Mouse (Mus musculus): Measurements from ENCODE around the gene Sash1. TPM values are rescaled to one million over a fixed set of nuclear protein-coding genes. Genes with fewer than 3 reads are reported as not detected.

The Sash1 gene
- total and polyA plus RNA-seq, 3 experiments, result 0.16 TPM; not detected in 2

DNA sequence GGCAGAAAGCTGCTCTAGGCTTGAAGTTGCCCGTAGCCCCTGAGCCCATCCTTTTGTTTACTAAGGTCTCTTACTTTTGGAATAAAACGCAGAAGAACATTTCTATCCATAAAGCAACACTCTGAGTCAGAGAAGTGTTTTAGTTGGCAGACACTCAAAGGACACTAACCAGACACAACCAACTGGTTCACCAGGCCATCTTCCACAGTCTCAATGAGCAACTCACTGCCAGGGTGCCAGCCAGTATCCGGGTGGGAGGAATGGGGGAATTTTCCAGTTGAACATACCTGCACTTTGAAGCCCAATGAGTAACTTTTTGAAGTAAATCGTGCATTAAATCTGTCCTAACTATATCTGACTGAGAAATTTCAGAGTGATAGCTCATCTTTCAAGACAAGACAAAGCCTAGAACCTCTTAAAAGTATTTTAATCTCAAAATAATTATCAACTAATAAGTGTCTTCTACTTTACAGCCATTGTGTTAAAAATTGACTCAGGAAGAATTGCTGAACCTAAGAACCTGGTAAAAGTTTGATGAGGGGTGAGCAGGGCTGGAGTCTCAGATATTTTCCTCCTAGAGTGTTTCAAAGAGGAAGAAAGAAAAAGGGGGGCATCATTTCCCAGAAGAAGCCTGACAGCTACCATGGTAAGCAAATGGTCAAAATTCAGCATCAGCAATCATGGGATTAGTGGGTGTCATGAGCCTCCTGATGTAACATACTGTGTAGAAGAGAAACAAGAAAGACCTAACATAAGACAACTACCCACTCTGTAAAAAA lies 74.4 kb downstream of the Sash1 start:
- TF ChIP-seq CTCF (IDR thresholded peaks at IDR 0.05; ENCODE audit: low read depth, low read length) (no peak), TAL1 (conservative IDR thresholded peaks at IDR 0.05; ENCODE audit: low read depth, low read length) (no peak)
- Histone ChIP-seq H3K36me3 (replicated peaks) (no peaks in the 10 kb centered on the region), H3K4me3 (ENCODE audit: low read depth, low read length) (no peak overlapping the region), H3K27me3 (ENCODE audit: insufficient read depth, low read length) (no peaks in the 10 kb centered on the region), H3K9me3 (replicated peaks) (peaks cover 44% of the 10 kb centered on the region), H3K4me1 (ENCODE audit: insufficient read depth, low read depth, low read length) (no peaks in the 10 kb centered on the region)
- ATAC-seq (ENCODE audit: extremely low read depth, insufficient number of reproducible peaks, low FRiP score, poor library complexity, severe bottlenecking), result no peak
- DNase-seq (ENCODE audit: low spot score), result no peak

DNA sequence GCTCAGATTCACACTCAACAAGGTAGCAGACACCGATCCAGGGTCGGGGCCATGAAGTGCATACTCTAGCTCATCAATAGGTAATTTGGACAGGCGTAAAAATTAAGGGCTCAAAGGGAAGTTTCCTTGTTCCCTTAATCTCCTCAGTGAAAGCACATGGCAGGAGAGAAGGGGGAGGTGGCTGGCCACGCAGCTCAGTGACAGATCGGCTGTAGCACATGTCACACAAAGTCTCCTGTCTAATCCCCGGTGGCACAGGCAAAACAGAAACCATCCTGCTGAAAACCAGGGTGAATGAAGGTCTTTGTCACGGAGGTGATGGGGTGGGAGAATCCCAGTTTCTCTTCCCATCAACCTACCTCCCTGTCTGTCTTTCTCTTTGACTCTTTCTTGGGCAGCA lies 75.4 kb downstream of the Sash1 start:
- no peak for ATAC-seq (ENCODE audit: extremely low read depth, insufficient number of reproducible peaks, low FRiP score, poor library complexity, severe bottlenecking)
- no peaks in the 10 kb centered on the region for H3K27me3 ChIP-seq (ENCODE audit: insufficient read depth, low read length)
- no peaks in the 10 kb centered on the region for H3K36me3 ChIP-seq (replicated peaks)
- H3K4me3 ChIP-seq (ENCODE audit: low read depth, low read length), result no peak overlapping the region
- H3K9me3 ChIP-seq (replicated peaks), result peaks cover 45% of the 10 kb centered on the region
- TF ChIP-seq GATA2 (IDR thresholded peaks at IDR 0.05; ENCODE audit: borderline replicate concordance, low read depth, low read length) (no peak), GATA1 (IDR thresholded peaks at IDR 0.05; ENCODE audit: borderline replicate concordance, low read length) (no peak), POLR2AphosphoS5 (IDR thresholded peaks at IDR 0.05; ENCODE audit: insufficient replicate concordance, low read depth, low read length) (no peak), CTCF (IDR thresholded peaks at IDR 0.05; ENCODE audit: low read depth, low read length) (no peak), TAL1 (conservative IDR thresholded peaks at IDR 0.05; ENCODE audit: low read depth, low read length) (no peak)
- no peak for DNase-seq (ENCODE audit: low spot score)
- H3K4me1 ChIP-seq (ENCODE audit: insufficient read depth, low read depth, low read length), result no peaks in the 10 kb centered on the region

DNA sequence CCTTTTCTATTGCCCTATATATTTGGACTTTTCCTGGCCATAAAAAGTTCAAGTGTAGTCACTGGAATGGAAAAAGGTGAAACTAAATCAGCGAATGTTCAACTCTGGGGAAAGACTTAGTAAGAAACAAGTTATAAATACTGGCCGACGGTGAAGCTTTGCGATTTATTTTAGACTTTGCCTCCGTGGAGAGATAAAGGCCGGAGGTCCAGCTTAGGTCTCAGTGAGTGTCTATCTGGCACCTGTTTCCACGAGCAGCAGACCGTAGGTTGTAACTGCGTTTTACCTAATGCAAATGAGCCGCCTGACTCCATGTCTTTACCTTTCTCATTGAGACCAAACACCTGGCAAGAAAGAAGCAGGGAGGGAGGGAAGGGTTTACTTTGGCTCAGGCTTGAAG lies 77.5 kb downstream of the Sash1 start:
- H3K36me3 ChIP-seq (replicated peaks), result no peaks in the 10 kb centered on the region
- no peaks in the 10 kb centered on the region for H3K4me1 ChIP-seq (ENCODE audit: insufficient read depth, low read depth, low read length)
- H3K4me3 ChIP-seq (ENCODE audit: low read depth, low read length), result no peak overlapping the region
- peaks cover 55% of the 10 kb centered on the region for H3K9me3 ChIP-seq (replicated peaks)
- TF ChIP-seq GATA1 (IDR thresholded peaks at IDR 0.05; ENCODE audit: borderline replicate concordance, low read length), result no peak
- no peak for TF ChIP-seq POLR2AphosphoS5 (IDR thresholded peaks at IDR 0.05; ENCODE audit: insufficient replicate concordance, low read depth, low read length)
- no peaks in the 10 kb centered on the region for H3K27me3 ChIP-seq (ENCODE audit: insufficient read depth, low read length)
- ATAC-seq (ENCODE audit: extremely low read depth, insufficient number of reproducible peaks, low FRiP score, poor library complexity, severe bottlenecking) (no peak), DNase-seq (ENCODE audit: low spot score) (no peak)

DNA sequence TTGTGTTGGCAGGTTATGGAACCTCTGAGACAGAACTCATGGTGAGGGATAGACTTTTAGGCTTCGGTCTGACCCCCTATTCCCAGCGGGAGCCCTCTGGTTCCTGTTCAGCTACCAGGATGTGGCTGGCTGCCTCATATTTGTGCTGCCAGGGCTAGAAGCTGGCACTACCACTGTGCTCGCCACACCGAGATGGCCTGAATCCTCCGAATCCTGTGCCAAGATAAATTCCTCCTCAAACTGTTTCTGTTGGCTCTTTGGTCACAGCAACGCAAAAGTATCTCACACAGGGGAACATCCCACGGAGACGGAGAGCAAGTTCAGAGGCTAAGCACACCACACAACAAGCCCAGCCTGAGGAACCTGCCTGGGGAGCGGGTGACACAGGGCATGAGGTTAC lies 78.3 kb downstream of the Sash1 start:
- ATAC-seq (ENCODE audit: extremely low read depth, insufficient number of reproducible peaks, low FRiP score, poor library complexity, severe bottlenecking) (no peak), DNase-seq (ENCODE audit: low spot score) (no peak)
- Histone ChIP-seq H3K4me1 (ENCODE audit: insufficient read depth, low read depth, low read length) (no peaks in the 10 kb centered on the region), H3K4me3 (ENCODE audit: low read depth, low read length) (no peak overlapping the region), H3K9me3 (replicated peaks) (peaks cover 55% of the 10 kb centered on the region), H3K27me3 (ENCODE audit: insufficient read depth, low read length) (no peaks in the 10 kb centered on the region), H3K36me3 (replicated peaks) (no peaks in the 10 kb centered on the region)
- TF ChIP-seq GATA1 (IDR thresholded peaks at IDR 0.05; ENCODE audit: borderline replicate concordance, low read length) (no peak), POLR2AphosphoS5 (IDR thresholded peaks at IDR 0.05; ENCODE audit: insufficient replicate concordance, low read depth, low read length) (no peak), TAL1 (conservative IDR thresholded peaks at IDR 0.05; ENCODE audit: low read depth, low read length) (no peak), GATA2 (IDR thresholded peaks at IDR 0.05; ENCODE audit: borderline replicate concordance, low read depth, low read length) (no peak), CTCF (IDR thresholded peaks at IDR 0.05; ENCODE audit: low read depth, low read length) (no peak)

DNA sequence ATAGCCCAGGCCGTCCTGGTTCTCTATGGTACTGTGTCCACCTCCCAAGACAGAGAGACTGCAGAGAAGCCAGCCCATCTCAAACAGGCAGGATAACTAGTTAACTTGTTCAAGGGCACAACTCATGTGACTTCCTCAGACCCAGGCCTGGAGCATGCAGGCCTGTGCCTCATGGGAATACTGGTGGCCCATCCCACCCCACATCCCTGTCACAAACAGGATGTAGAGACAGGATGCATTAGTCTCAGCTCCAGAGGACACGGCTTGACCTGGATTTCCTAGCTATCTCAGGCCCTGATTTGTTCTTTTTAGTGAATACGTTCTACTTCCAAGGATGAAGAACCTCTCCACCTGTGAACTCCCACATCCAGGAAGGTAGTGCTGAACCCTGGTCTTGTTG lies 80.5 kb downstream of the Sash1 start:
- Histone ChIP-seq H3K9me3 (replicated peaks) (peaks cover 67% of the 10 kb centered on the region), H3K36me3 (replicated peaks) (no peaks in the 10 kb centered on the region), H3K27me3 (ENCODE audit: insufficient read depth, low read length) (no peaks in the 10 kb centered on the region), H3K4me3 (ENCODE audit: low read depth, low read length) (no peak overlapping the region), H3K4me1 (ENCODE audit: insufficient read depth, low read depth, low read length) (no peaks in the 10 kb centered on the region)
- DNase-seq (ENCODE audit: low spot score), result no peak
- no peak for ATAC-seq (ENCODE audit: extremely low read depth, insufficient number of reproducible peaks, low FRiP score, poor library complexity, severe bottlenecking)
- no peak for TF ChIP-seq CTCF (IDR thresholded peaks at IDR 0.05; ENCODE audit: low read depth, low read length)
- no peak for TF ChIP-seq GATA1 (IDR thresholded peaks at IDR 0.05; ENCODE audit: borderline replicate concordance, low read length)
- TF ChIP-seq POLR2AphosphoS5 (IDR thresholded peaks at IDR 0.05; ENCODE audit: insufficient replicate concordance, low read depth, low read length), result no peak
- TF ChIP-seq GATA2 (IDR thresholded peaks at IDR 0.05; ENCODE audit: borderline replicate concordance, low read depth, low read length), result no peak
- no peak for TF ChIP-seq TAL1 (conservative IDR thresholded peaks at IDR 0.05; ENCODE audit: low read depth, low read length)

DNA sequence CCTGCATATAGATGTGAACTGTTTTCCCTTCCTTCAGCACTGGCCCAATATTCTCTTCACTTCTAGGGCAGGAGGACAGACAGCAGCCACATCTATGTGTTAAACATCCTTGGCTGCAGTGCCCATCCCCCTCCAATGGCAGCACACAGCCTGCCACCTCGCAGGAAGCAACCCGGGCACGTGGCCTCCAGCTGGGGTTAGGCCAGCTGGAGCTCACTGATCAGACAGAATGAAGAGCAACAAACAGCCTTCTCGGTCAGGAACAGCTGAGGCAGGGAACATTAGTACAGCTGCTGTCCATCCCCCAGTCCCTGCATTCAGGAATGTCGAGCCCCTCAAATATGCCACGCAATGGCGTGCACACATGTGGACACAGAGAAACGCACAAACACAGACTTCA lies 81.6 kb downstream of the Sash1 start:
- no peak for DNase-seq (ENCODE audit: low spot score)
- no peak for TF ChIP-seq GATA2 (IDR thresholded peaks at IDR 0.05; ENCODE audit: borderline replicate concordance, low read depth, low read length)
- TF ChIP-seq POLR2AphosphoS5 (IDR thresholded peaks at IDR 0.05; ENCODE audit: insufficient replicate concordance, low read depth, low read length), result no peak
- no peak for TF ChIP-seq GATA1 (IDR thresholded peaks at IDR 0.05; ENCODE audit: borderline replicate concordance, low read length)
- no peak for TF ChIP-seq TAL1 (conservative IDR thresholded peaks at IDR 0.05; ENCODE audit: low read depth, low read length)
- no peak for TF ChIP-seq CTCF (IDR thresholded peaks at IDR 0.05; ENCODE audit: low read depth, low read length)
- Histone ChIP-seq H3K4me1 (ENCODE audit: insufficient read depth, low read depth, low read length) (no peaks in the 10 kb centered on the region), H3K4me3 (ENCODE audit: low read depth, low read length) (no peak overlapping the region), H3K9me3 (replicated peaks) (peaks cover 70% of the 10 kb centered on the region), H3K27me3 (ENCODE audit: insufficient read depth, low read length) (no peaks in the 10 kb centered on the region), H3K36me3 (replicated peaks) (no peaks in the 10 kb centered on the region)
- ATAC-seq (ENCODE audit: extremely low read depth, insufficient number of reproducible peaks, low FRiP score, poor library complexity, severe bottlenecking), result no peak

All from G1E (cell line).